Mouse (Mus musculus) CD8-positive naive resting alpha-beta T cell, adult 2 months (primary cell): ENCODE data around the gene Tenm4.

Source experiments
- DNase-seq, 2 experiments: peaks; one replicate each; pipeline ENCODE4 v3.0.0; 2022; ENCODE audit warnings: low read depth in 2 of 2, low spot score in 2 of 2

The Tenm4 gene

DNA sequence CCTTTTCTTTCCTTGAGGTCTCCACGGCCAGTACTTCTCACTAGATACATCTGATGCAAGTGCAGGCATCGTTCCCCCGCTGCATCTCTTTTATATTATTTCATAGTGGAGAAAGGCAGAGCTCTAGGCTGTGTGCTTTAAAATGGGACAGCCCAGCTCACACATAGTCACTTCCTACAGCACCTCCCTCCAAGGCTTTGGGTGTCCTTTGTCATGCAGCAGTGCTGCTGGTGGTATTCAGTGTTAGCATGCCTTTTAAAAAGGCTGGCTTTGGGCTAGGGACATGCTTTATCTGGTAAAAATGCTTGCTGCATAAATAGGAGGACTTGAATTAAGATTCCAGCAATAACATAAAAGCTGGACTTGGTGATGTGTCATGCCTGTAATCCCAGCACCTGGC, 499.0 kb downstream of the Tenm4 start:
- no peak for DNase-seq

DNA sequence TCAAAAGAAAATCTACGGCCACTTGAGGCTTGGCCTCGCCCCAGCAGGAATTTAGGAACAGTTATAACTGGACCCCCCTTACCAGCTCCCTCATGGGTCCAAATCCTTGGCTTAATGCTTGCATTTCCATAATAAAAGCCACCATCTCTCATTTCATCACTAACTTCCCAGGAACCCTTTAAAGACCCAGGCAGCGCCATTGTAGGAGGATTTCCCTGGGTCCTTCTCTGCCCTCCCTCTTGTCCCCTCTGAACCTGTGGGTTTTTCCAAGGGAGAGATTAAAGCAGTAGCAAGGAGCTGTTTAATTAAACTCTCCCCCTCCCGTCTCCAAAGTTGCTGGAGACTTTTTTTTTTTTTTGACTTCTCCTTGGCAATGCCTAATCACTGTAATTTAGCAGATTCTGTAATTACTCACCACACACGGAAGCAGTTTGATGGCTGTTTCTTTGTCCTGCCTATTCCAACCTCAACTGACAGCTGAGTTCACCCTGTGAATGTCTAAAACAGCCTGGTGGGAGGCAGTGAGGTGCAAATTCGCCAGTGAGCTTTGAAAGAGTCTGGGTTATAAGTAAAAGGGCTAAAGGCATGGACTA, 501.4 kb downstream of the Tenm4 start:
- no peak for DNase-seq

DNA sequence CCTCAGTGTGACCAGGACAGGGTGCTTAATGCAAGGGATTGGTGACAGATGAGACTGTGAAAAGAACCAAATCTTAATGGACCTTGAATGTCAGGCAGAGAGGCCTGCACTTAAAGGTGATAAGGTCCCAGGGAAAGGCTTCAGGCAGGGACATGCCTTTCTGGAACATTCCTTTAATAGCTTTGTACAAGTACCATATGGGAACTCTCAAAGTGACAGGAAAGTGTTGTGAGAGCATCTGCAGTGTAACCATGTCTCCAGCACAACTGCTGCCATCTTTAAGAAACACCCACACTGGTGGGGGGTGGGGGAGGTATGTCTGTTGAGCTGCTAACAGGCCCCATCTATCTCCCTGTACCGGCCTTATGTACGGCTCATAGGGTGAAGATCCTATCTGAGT, 506.0 kb downstream of the Tenm4 start:
- DNase-seq = no peak

DNA sequence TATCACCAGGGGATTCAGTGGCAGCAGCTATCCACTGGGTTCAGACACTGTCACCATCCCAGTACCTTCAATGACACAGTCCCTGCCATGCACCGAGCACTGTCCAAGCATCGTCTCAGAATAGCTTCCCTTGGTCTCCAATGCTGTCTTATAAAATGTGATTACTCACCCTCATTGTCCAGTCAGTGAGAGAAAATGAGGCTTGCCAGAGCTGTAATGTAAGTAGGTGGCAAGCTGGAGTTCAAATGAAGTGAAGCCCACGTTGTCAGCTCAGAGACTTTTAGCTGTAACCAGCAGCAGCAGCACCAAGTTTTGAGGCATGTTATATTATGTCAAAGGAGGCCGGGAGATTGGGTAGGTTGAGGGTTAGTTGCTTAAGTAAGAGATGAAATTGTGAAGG, 507.2 kb downstream of the Tenm4 start:
- no peak for DNase-seq

DNA sequence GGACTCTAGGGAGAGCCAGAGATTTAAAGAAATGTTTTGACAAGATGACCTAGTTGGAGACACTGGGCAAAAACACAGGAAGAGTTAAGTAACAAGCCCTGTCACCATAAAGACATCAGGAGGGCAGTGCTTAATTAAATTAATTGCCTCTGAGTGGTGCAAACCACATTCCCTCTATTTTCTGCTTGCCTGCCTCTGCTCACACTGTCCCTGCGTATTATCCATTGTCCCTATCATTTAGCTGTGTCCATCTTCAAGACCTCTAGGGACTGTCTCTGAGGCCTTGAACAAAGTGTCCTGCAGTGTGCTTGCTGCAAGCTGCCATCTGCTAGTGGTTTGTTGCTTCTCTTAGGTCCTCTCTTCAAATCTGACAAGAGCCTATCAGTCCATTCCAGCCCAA, 508.7 kb downstream of the Tenm4 start:
- DNase-seq = no peak

DNA sequence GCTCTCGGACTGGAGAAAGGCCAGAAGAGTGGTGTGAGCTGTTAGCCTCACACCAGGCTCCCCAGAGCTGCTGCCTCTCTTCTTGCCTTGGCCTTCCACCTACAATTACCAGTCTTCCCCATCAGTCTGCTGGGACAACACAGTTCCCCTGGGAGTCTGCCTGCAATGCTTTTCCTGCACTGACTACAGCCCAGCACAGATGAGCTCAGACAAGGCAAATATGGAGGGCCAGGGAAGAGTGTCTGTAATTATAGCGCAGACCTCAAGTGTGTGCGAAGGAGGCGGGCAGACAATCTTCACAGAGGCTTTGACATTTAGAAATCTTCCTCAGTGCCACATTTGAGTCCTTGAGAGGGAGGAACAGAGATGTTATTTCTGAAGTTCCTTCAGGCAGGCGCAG, 509.4 kb downstream of the Tenm4 start:
- DNase-seq = no peak

DNA sequence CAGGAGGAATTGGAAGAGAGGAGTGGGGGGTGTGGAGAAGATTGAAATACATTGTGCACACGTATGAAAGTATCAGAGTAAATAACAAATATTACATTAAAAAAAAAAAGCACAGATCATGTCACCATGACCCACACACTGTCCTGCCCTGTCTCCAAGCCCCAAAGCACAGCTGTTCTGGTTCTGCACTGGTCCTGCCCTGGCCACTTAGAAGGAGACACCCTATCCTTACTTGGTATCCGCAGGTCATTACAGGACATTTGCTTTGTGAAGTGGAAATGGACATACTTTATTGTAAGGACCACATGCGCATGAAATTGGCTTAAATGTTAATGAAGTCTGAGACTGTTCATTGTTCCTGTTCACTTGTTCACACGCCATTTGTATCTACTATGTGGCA, 510.8 kb downstream of the Tenm4 start:
- no peak for DNase-seq

DNA sequence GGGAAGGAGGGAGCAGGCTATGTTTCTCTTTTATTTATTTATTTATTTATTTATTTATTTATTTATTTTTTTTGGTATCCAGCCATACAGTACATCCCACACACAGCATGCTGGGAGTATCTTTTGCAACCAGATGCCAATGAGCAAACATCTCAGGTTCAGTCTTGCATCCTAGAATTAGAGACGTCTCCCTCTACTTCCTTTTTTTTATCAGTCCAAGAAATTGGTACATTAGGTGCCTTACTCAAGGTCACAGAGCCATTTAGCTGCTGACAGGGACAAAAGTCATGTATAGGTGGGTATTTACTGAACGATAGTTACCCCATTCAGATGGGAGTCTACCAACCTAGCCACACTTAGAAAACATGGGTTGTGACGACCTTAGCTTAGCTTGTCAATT, 517.1 kb downstream of the Tenm4 start:
- DNase-seq = no peak

DNA sequence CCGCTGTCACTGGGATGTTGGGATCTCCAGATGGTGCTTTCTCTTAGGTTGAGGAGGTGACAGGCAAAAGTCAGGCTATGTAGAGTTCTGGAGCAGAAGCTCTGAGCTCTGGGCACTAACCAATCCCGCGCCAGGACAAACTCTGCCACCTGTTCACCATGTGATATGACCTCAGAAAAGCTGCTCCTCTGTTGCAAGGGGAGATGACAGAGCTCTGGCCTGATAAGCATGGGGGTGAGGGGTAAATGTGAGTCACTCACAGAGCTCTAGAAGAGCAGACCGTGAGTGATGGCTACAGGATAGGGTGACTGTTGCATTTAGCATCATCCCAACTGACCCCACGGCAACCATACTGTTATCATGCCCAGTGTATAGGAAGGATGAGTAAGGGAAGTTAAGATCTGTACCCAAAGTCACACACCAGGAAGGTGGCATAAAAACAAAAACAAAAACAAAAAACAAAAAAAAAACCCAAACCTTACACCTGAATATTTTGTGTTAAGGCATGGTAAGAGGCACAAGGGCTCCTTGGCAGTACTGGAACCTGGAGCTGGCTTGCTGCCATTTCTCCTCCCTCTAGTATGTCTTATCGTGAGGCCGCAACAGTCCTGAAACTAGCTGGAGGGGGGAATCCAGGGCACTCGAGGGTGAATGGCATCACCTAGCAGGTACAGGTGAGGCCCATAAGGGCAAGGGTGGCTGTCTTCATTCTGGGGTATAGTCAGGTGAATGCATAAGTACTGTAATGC, 530.2 kb downstream of the Tenm4 start:
- DNase-seq = no peak

DNA sequence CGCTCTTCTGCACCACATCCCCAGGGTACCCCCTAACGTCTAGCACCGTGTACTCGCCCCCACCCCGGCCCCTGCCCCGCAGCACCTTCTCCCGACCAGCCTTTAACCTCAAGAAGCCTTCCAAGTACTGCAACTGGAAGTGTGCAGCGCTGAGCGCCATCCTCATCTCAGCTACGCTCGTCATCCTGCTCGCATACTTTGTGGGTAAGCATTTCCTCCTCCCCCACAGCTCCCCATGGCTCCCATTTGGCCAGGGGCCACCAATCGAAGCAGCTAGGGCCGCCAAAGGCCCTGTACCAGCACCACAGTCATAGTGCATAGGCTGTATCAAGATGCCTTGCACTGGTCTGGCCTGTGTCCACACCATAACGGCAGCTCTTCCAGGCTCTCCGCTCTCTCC, 532.9 kb downstream of the Tenm4 start:
- no peak for DNase-seq

DNA sequence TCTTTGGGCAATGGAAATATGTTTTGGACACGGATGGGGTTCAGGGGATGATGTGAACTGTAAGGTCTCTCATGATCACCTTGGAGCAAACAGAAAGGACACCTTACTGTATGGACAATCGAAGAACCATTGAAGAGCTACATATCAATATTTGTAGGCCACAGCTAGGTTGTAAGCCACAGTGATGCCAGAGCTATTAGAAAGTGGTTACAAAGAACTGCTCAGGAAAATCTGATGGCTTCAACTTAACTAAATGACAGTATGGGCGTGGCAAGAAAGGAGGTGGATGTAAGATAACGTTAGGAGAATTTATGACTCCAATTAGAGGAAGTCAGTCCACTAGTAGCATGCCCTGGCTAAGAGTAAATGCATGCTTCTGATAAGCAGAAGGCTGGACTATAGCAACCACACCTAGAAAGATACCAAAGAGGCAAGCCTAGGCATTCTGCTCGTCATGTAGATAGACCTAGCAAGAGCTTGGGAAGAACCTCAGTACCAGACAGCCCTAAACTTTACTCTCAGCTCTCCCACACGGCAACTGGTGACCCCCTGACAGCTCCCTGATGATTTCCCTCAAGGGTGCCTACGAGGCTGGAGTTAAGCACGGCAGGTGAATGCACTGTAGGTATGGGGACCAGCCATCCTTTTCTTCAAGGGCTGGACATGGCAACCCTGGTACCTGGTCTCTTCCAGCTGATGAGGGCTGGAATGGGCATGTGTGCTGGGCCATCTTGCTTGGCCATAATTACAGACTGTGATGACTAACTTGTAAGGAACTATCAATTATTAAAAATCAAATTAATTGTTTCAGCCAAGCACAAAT, 534.5 kb downstream of the Tenm4 start:
- no peak for DNase-seq

DNA sequence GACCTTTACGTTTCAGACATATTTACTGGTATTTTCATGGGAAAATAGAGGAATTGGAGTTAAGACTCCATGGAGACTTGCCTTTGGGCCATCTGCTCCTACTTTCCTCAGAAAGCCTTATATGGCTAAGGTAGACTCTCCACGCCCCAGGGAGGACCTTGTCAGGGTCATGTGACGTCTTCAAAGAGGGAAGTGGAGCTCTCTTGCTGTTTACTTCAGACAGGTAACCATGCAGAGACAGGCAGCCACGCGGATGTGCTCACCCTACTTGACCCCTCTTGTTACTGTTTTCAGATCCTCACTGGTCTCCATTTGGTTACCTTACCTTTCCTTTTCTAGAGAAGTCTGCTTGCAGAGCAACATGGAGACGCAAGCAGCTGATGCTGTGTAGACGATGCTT, 535.5 kb downstream of the Tenm4 start:
- no peak for DNase-seq

DNA sequence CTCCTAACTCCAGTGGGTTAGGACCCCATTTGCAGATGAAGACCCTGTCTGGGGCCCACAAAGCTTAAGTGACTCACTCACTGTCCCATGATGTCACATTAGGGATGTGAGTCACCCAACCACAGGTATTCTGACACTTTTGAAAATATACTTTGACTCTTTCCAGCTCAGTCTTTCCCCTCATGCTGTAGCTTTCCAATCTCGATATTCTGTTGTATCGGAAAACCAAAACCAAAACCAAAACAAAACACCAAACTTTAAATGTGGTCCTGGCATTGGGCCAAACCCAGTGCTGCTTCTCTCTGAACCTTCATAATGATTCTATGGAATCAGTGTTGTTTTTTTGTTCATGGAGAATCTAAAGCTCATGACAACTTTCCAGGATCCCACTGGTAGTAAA, 536.1 kb downstream of the Tenm4 start:
- no peak for DNase-seq

DNA sequence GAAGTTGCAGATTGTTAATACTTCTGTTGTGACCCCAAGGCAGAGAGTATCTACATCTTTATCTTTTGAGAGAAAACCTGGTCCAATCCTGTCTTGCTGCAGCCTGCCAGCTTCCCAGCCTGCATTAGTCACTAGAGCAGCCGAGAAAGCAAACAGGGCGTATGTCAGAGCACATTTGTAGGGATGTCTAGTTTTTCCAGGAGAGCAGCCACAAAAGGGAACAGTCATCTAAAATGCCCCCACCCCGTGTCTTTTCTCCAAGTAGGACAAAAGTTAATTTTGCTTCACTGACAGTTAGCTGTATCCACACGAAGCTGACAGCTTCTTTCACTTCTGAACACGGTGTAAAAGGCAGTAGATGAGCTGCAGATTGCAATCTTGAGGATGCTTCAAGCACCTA, 537.0 kb downstream of the Tenm4 start:
- DNase-seq = no peak

DNA sequence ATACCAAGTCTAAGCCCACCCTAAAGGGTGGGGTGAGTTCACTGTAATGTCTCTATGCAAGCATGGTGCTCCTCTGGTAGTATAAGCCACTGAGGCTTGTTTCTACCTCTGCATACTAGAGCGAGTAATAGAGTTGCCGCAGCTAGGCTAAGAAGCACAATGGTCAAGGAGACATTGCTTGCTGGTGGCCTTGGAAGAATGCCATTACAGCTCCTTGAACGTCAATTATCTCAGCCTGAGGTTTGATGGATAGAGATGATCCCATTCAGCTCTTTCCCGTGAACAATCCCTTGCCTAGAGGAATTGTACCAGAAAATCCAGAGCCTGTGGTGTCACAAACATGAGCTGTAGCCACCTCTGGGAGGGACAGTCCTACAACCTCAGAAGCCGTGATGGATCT, 537.5 kb downstream of the Tenm4 start:
- no peak for DNase-seq

DNA sequence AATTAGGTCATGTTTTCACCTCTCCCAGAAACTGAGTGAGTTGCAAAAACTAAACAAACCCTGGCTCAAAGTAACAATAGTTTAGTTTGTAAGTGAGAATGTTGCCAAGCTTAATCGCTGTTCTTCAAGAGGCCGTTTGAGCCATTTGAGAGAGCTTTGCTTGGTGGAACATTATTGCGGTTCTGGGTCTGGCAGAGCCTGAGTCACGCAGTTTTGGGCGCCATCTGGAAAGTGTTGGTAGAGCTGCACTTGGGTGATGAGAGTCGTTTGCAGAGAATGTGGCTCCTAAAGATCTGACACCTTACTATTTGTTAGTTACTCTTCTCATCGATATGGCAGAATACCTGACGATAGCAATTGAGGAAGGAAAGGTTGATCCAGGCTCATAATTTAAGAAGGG, 537.9 kb downstream of the Tenm4 start:
- no peak for DNase-seq

DNA sequence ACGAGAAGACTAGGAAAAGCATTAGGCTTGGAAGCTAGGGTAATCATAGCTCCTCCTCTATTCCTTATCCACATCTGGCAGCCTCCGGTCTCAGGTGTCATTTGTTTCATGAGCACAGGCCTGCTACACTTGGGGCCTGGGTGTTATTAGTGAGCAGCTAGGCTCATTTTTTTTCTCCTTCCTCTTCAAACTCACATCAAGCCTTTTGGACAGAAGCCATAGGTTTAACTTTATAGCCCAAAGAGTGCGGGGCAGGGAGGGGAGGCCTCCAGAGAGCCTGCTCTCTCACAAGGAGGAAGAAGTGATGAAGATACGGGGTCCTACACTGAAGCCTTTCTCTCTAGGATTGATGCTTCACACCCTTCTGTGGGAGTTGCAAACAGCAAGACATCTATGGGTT, 538.8 kb downstream of the Tenm4 start:
- DNase-seq = no peak

DNA sequence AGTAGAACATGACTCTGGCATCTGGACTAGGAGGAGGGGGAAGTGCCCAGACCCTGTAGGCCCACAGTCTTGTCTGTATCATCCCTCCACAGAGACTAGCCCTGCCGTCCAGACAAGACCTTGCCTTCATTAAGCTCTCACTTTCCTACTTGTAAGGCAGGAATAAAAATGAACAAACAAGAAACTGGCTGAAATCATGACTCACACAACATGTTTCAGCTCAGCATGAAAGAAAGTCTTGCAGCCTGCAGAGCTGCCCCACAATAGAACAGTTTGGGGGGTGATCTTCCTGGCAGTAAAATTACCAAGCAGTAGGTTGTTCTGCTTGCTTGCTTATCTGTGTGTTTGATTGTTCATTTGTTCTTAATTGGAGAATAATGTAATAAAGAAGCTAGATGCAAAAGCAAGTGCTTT, 539.6 kb downstream of the Tenm4 start:
- DNase-seq = no peak

DNA sequence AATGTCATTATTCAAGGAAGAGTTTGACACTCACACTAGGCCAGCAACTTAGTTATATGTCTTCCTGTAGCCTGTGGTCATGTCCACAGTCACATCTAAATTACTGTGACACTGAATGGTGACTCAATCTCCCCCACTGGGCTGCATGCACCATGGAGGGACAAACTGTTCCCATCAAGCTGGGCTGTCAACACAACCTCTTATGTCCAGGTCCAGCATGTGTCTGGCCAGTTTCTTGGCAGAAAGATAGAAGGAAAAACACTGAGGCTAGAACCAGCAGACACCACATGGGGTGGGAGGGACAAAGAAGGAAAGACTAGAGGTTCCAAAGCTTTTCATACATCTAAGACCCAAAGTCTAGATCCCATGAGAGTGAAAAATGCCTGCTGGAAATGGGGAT, 541.8 kb downstream of the Tenm4 start:
- DNase-seq = no peak

DNA sequence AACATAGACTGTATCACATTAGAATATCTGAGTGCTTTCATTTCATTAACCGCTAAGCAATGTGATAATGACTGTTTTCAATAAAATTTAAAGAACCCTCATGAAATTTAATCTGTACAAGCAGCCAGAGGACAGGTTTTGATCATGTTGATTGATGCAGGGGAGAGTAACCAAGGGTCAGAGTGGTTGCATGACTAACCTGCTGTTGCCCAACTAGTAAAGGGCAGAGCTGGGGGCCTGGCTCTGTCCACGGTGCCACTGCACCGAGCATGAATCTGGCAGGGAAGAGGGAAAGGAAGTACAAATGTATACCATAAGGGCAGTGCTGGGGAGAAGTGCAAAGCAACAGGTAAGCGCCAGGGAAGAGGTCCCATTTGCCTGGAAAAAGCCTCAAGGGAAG, 545.9 kb downstream of the Tenm4 start:
- DNase-seq = no peak

DNA sequence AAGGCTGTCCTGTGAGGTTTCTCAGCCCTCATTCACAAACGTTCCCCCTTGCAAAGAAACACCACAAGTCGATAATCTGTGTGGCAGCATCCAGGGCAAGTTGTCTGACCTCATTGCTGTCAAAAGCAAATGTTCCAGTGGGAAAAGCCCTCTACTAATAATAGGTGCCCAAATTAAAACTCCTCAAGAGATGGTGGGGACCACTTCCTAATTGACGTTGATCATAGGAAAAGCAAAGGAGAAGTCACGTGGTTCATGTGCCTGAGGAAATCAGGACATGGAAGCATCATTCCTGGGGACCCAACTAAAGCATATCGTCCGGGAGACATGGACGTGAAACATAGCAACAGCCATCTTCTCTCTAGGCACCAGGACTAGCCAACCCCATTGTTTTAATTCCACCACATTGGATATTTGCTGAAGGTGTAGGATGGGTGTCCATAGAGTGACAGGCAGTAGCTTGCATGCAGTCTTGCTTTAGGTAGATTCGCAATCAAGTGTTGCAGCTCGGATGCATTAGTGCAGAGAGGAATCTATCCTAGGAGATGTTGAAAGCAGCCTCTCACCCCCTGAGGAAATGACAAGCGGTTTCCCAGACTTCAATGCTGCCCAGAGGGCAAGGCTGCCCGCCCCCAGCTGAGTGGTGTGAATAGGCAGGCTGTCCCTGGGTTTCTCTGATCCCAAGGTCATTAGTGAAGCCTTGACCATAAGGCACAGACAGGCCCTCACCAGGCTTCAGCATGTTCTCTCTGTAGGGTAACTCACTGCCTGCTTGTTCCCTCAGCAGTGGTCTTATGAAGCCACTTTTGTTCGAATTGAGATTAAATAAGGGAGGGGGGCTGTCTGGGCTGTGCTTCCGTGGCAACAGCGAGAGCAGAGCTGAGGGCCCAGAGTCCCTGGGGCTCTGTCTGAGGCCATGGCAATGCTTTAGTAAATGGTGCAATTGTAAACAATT, 547.4 kb downstream of the Tenm4 start:
- no peak for DNase-seq
